Mouse (Mus musculus) thymus, adult 2 months (tissue): ENCODE results near the gene Eng.

Source experiments
- CTCF ChIP-seq: fragments of 200-500 bp; IDR thresholded peaks from 2 replicates; pipeline ENCODE4 v1.5.1; 2012; ENCODE audit warnings: mild to moderate bottlenecking, control low read depth, low read length, moderate library complexity, borderline replicate concordance; ENCODE audit not compliant: control insufficient read depth, poor library complexity, insufficient read depth; ENCODE audit errors: extremely low read depth
- POLR2A ChIP-seq: fragments of 200-500 bp; IDR thresholded peaks from 2 replicates; pipeline ENCODE4 v1.6.1; 2012; ENCODE audit warnings: mild to moderate bottlenecking, low read length, control low read depth, moderate library complexity; ENCODE audit not compliant: control insufficient read depth, poor library complexity, insufficient read depth; ENCODE audit errors: extremely low read depth

DNA sequence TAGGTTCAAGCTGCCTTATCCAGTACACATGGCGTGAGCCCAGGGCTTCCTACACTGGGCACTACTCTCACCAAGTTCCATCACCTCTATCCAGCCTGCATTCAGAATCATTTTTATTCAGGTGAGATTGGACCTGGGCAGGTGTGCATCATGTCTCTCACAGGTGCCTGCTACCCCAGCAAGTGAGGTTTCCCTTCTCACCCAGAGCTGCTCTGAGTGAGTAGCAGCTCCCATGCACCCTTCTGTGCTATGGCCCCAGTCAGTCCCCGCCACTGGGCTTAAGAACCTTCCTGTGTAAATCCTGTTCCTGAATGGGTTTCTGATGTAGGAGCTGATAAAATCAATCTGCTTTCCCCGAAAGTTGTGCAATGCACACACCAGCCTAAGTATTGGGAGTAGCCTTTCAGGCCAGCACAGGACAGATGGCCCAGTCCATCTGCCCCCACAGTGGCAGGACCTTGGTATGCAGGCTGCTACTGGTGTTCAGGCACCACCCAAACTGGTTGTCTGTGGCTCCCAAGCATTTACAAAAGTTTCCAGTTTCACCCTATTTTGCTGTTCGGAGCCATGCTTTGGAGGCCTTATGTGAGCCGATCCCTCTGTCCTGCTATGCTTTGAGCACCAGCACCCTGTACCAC is 22.2 kb upstream of the Eng start:
- no peak for TF ChIP-seq CTCF
- no peak for TF ChIP-seq POLR2A
